Mouse (Mus musculus) hindbrain, postnatal 0 days (tissue): Measurements from ENCODE around the gene Cep162. TPM values are rescaled to one million over a fixed set of nuclear protein-coding genes. Genes with fewer than 3 reads are reported as not detected.

Source experiments
- ATAC-seq: fragments of 200-750 bp; cut with Nextera tagmentation; 2 replicates; pipeline ENCODE4 v1.8.0; 2017; ENCODE audit warnings: mild to moderate bottlenecking, moderate TSS enrichment, moderate library complexity
- DNase-seq: peaks from one replicate; pipeline ENCODE4 v3.0.0-alpha.2; 2015; ENCODE audit warnings: low spot score
- H3K27ac ChIP-seq: fragments of 300-500 bp; sonication (generic); 2 replicates; pipeline ENCODE4 v1.5.1; 2014; ENCODE audit warnings: mild to moderate bottlenecking
- H3K27me3 ChIP-seq: fragments of 300-500 bp; sonication (generic); 2 replicates; pipeline ENCODE4 v1.6.1; 2014; ENCODE audit warnings: low read length, mixed read lengths; ENCODE audit not compliant: insufficient read depth
- H3K36me3 ChIP-seq: fragments of 300-500 bp; sonication (generic); 2 replicates; pipeline ENCODE4 v1.6.1; 2014; ENCODE audit warnings: low read length, mixed read lengths; ENCODE audit not compliant: insufficient read depth
- H3K4me1 ChIP-seq: fragments of 300-500 bp; sonication (generic); 2 replicates; pipeline ENCODE4 v1.6.1; 2014; ENCODE audit warnings: antibody characterized with exemption, low read length, mixed read lengths; ENCODE audit not compliant: insufficient read depth
- H3K4me2 ChIP-seq: fragments of 300-500 bp; sonication (generic); 2 replicates; pipeline ENCODE4 v1.6.1; 2014; ENCODE audit warnings: low read depth, mild to moderate bottlenecking, low read length, moderate library complexity, mixed read lengths
- H3K4me3 ChIP-seq: fragments of 300-500 bp; sonication (generic); 2 replicates; pipeline ENCODE4 v1.5.1; 2014; ENCODE audit warnings: low read length
- H3K9ac ChIP-seq: fragments of 300-500 bp; sonication (generic); replicated peaks from 2 replicates; pipeline ENCODE4 v1.6.1; 2014; ENCODE audit warnings: mild to moderate bottlenecking, low read length, moderate library complexity, mixed read lengths
- H3K9me3 ChIP-seq: fragments of 300-500 bp; sonication (generic); 2 replicates; pipeline ENCODE4 v1.6.1; 2016; ENCODE audit warnings: low read length, mixed read lengths
- CTCF ChIP-seq: IDR thresholded peaks from 2 replicates; pipeline ENCODE4 v1.5.1; 2016; ENCODE audit warnings: antibody characterized with exemption, control low read depth, low read depth
- WGBS: fragments of 180-500 bp; shearing (Covaris S2); extraction: QIAGEN DNeasy Blood & Tissue Kit; methylation state at CpG from one replicate; pipeline ENCODE4 v1.1.7; 2014; 5-methylcytosine and 5-hydroxymethylcytosine counted together
- polyA plus RNA-seq: library from polyadenylated mRNA; unstranded; fragments of >200 nt; fragmentation: Nextera tagmentation; extraction: Ambion mirVana; gene quantifications from 2 replicates; pipeline ENCODE4 v1.2.1, GENCODE M21; 2015
- total RNA-seq: library from RNA; depleted of rRNA; stranded (reverse); fragments of >200 nt; gene quantifications from 2 replicates; pipeline ENCODE4 v1.2.3, GENCODE M21; 2014

Cep162 gene
- total and polyA plus RNA-seq, 2 experiments from 2014 or later = 4.0 to 4.5 TPM

DNA sequence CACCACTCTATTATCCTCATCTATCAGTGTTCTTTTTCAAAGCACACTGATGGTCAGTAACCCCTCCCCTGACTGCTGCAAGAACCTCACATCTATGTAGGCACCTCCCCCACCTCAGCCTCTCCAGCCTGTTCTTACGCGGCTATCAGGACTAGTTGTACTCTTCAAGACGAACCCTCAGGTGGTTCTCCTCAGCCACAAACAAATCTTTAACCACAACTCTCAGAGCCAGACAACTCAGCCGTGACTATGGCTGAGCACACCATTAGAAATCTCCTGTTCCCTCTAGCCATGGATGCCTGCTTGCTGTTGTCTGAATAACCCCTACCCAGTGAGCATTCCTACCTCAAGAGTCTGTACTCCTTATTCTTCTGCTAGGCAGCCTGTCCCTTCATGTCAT, 42.1 kb downstream of the Cep162 start:
- Histone ChIP-seq H3K4me2 (no peak overlapping the region), H3K27ac (no peak overlapping the region), H3K9me3 (no peaks in the 10 kb centered on the region), H3K36me3 (peaks cover 37% of the 10 kb centered on the region), H3K9ac (no peak overlapping the region), H3K4me3 (no peak overlapping the region), H3K4me1 (no peaks in the 10 kb centered on the region), H3K27me3 (no peaks in the 10 kb centered on the region)
- ATAC-seq (no peak), DNase-seq (no peak)
- 89% methylated on average over 4 of the region's 4 CpGs for WGBS
- TF ChIP-seq CTCF = no peak

DNA sequence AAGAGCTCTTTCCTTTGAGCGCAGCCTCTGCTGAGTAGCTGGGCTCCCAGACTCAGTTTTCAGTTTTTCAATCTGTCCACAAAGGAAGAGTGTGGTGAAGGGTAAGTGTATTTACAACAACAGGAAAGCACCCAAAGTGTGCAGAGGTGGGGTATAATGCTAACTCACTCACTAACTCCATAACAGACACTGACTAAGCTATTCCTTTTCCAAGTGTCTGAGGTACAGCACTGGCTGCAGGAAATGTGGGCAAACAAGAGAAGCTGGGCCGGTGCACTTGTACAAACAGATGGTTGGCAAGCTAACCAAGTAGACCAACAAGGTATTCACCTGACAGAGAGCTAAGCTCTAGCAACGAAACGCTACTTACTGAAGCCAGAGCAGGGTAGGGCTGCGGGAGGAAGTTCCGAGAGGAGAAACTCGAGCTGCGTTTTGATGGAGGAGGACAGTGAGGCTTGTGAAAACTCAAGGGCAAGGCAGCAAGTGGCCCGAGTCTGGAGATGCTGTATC, 44.5 kb downstream of the Cep162 start:
- Histone ChIP-seq H3K9me3 (no peaks in the 10 kb centered on the region), H3K27me3 (no peaks in the 10 kb centered on the region), H3K36me3 (peaks cover 37% of the 10 kb centered on the region), H3K4me1 (no peaks in the 10 kb centered on the region), H3K27ac (no peak overlapping the region), H3K4me3 (no peak overlapping the region), H3K4me2 (no peak overlapping the region), H3K9ac (no peak overlapping the region)
- DNase-seq (no peak), ATAC-seq (no peak)
- TF ChIP-seq CTCF = no peak
- WGBS = 94% methylated on average over 9 of the region's 9 CpGs

GRCm38 (mm10) chr9:87202431-87202830, 52.9 kb downstream of the Cep162 start:
- TF ChIP-seq CTCF = no peak
- DNase-seq (no peak), ATAC-seq (no peak)
- H3K9ac ChIP-seq = no peak overlapping the region
- H3K4me2 ChIP-seq = no peak overlapping the region
- H3K36me3 ChIP-seq = peaks cover 36% of the 10 kb centered on the region; the same call in 1 of the 2 replicates
- H3K4me3 ChIP-seq = no peak overlapping the region
- H3K27ac ChIP-seq = no peak overlapping the region
- no peaks in the 10 kb centered on the region for H3K27me3 ChIP-seq
- H3K4me1 ChIP-seq = no peaks in the 10 kb centered on the region
- 78% methylated on average over 6 of the region's 6 CpGs for WGBS
- no peaks in the 10 kb centered on the region for H3K9me3 ChIP-seq

- ATAC-seq = no peak
Observed at GRCm38 (mm10) chr9:87200919-87201318, 54.4 kb downstream of the Cep162 start.

GRCm38 (mm10) chr9:87200426-87200825, 54.9 kb downstream of the Cep162 start:
- H3K9me3 ChIP-seq = no peaks in the 10 kb centered on the region
- ATAC-seq (no peak), DNase-seq (no peak)
- peaks cover 26% of the 10 kb centered on the region; the same call in 1 of the 2 replicates for H3K36me3 ChIP-seq
- no peak overlapping the region for H3K9ac ChIP-seq
- no peak overlapping the region for H3K27ac ChIP-seq
- TF ChIP-seq CTCF = no peak
- no peaks in the 10 kb centered on the region for H3K4me1 ChIP-seq
- H3K27me3 ChIP-seq = no peaks in the 10 kb centered on the region
- WGBS = 91% methylated on average over 5 of the region's 5 CpGs
- H3K4me3 ChIP-seq = no peak overlapping the region
- H3K4me2 ChIP-seq = no peak overlapping the region

More at GRCm38 (mm10) chr9:87200919-87201318, 54.4 kb downstream of the Cep162 start:
- Histone ChIP-seq H3K27me3 (no peaks in the 10 kb centered on the region), H3K27ac (no peak overlapping the region), H3K9me3 (no peaks in the 10 kb centered on the region), H3K36me3 (peaks cover 26% of the 10 kb centered on the region; the same call in 1 of the 2 replicates), H3K4me2 (no peak overlapping the region), H3K4me1 (no peaks in the 10 kb centered on the region), H3K9ac (no peak overlapping the region), H3K4me3 (no peak overlapping the region)
- no peak for TF ChIP-seq CTCF
- DNase-seq = no peak
- WGBS = 95% methylated on average over 4 of the region's 4 CpGs

DNA sequence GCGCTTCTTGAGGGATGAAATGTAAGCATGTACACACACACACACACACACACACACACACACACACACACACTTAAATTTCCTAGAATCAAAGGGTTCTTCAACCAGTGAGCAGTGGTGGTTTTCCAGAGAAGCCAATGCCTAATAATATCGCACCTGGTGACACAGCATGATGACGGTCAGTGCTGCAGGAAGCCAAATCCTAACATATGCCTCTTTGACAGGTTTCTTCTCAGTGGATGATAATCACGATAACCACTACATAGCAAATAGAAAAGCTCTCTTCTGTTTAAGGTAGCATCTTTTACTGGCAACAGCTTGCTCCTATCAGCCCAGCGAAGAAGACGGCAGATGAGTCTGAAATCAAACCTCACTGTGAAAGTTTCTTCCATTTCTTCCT, 57.3 kb downstream of the Cep162 start:
- no peak overlapping the region for H3K4me3 ChIP-seq
- 73% methylated on average over 6 of the region's 6 CpGs for WGBS
- 0 out of 2 replicates have a peak, but pooled peaks have one; percentile 15 for ATAC-seq
- H3K36me3 ChIP-seq = peaks cover 16% of the 10 kb centered on the region; the same call in 1 of the 2 replicates
- no peak overlapping the region for H3K4me2 ChIP-seq
- no peaks in the 10 kb centered on the region for H3K4me1 ChIP-seq
- H3K9me3 ChIP-seq = no peaks in the 10 kb centered on the region
- H3K27ac ChIP-seq = no peak overlapping the region
- TF ChIP-seq CTCF = no peak
- no peaks in the 10 kb centered on the region for H3K27me3 ChIP-seq
- peak; percentile 17 for DNase-seq
- no peak overlapping the region for H3K9ac ChIP-seq

GRCm38 (mm10) chr9:87197277-87197676, 58.1 kb downstream of the Cep162 start:
- WGBS = 66% methylated on average over 3 of the region's 3 CpGs
- Histone ChIP-seq H3K4me3 (no peak overlapping the region), H3K4me2 (no peak overlapping the region), H3K4me1 (no peaks in the 10 kb centered on the region), H3K27me3 (no peaks in the 10 kb centered on the region), H3K27ac (no peak overlapping the region), H3K9me3 (no peaks in the 10 kb centered on the region; the same call in 1 of the 2 replicates), H3K9ac (no peak overlapping the region), H3K36me3 (peaks cover 16% of the 10 kb centered on the region)
- no peak for DNase-seq
- no peak for TF ChIP-seq CTCF
- no peak for ATAC-seq
